Mouse (Mus musculus): ENCODE measurements around the gene Lmnb2.

The Lmnb2 gene

DNA sequence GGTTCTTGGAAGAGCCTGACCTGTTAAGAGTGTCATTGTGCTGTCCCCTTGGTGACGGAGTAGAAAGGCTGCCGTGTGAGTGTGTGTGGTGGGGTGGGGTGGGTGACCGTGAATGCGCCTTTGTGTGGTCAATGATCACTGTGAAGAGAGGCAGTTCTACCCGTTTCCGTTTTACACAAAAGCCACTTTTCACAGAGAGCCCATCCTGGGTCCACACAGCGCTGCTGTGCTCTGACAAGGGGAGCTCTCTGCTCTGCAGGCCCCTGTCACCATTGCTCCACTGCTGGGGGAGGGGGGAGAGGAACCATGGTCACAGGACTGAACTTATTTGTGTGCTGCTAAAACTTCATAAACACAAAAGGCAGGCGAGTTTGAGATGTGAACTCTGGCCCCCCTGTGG, 60.7 kb downstream of the Lmnb2 start:
- DNase-seq (ENCODE audit: low read depth, low spot score) = no peak

DNA sequence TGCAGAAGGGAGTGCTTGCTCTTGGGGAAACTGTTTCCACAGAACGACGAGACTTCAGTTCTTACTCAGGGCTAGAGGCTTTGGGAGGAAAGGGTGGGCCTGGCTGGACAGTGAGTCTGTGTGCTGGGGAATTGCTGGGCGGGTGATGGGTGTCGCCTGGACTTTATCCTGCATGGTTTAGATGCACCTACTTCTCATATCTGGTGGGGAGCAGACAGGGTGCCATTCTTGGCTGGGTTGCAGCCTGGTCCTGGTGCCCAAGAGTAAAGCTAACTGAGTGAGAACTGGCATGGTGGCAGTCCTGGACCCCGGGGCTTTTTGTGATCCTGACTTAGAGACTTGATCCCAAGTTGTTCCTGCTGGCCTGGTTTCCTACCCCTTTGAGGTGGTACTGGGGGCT, 61.1 kb downstream of the Lmnb2 start:
- DNase-seq (ENCODE audit: low read depth, low spot score) = no peak

DNA sequence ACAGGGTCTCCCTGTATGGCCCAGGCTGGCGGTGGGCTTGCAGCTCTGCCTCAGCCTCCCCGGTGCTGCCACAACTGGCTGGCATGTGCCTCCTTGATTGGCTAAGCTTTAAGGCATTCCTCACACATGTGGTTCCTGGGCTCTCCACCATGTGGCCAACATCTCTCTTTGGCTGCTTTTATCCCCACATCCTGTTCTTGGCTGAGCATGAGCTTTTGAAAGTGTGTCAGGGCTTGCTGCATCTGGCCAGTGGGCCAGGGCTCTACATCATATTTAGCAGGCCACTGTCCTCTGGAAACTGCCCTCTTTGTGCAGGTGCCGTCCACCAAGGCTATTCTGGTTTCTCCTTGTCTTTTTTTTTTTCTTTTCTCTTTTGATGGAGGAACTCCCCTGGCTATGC, 61.8 kb downstream of the Lmnb2 start:
- peak; percentile 25 for DNase-seq (ENCODE audit: low read depth, low spot score)

DNA sequence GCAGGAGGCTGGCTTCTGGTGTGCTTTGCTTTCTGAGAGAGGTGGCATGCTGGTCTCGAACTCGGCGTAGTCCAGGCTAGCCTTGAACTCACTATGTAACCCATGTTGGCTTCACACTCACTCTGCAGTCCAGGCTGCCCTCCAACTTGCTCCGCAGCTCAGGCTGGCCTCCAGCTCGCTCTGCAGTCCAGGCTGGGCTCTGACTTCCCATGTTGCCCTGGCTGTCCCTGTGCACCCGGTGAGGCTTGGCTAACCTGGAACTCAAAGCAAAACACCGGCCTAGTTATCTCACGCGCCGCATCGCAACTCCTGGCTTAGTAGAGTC, 62.3 kb downstream of the Lmnb2 start:
- DNase-seq (ENCODE audit: low read depth, low spot score) = peak; percentile 40

DNA sequence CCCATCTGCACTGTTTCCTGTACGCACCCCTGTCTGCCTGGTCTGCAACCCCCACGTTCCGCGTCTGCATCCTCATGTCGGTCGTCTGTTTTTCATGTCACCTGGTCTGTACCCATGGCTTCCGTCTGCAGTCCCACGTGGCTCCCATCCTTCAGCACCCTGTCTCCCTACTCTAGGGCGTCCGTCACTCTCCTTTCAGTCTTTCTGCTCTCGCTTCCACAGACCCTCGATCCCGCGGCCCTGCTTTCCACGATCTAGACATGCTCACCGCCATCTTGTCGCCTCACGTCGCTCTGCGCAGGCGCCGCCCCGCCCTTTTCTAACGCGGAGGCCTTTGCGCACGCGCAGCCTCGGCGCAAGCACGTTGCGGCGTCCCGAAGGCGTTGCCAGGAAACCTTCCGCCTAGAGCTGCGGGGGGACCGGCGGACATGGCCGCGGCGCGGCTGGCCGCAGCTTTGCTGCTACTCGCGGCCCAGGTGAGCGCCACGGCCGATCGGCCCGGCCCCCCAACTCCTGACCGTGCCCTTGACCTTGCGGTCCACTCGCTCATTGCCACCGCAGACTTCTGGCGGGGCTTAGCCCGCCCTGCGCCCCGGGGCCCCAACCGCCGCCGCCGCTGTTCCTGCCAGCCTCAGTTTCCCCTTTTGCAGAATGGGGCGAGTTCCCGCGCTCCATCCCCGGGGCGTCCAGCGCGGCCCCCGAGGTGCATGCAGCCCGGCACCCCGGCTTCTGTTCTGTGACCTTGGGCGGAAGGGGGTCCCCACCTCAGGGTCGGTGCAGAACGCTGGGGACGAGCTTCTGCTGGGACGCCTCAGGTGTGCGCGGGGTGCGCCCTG, 62.9 kb downstream of the Lmnb2 start, which contains the start of the genes Lsm7 and Sppl2b:
TSS of gene Lsm7 (minus strand) at position 297 of the 836 bp plus-strand sequence.
TSS of gene Sppl2b (plus strand) at position 363 of the 836 bp plus-strand sequence.
- peak; percentile 98 for DNase-seq (ENCODE audit: low read depth, low spot score)

All from CD4-positive, CD25-positive, alpha-beta regulatory T cell, adult 2 months (primary cell).